Mouse (Mus musculus) forebrain, embryonic 11.5 days (tissue): Measurements from ENCODE around the gene Itga1. TPM values are rescaled to one million over a fixed set of nuclear protein-coding genes. Genes with fewer than 3 reads are reported as not detected.

Source experiments
- ATAC-seq: fragments of 200-750 bp; cut with Nextera tagmentation; replicated peaks from 2 replicates; pipeline ENCODE4 v1.8.0; 2017; ENCODE audit warnings: moderate TSS enrichment; ENCODE audit not compliant: low FRiP score
- DNase-seq: peaks from one replicate; pipeline ENCODE4 v3.0.0-alpha.2; 2017; ENCODE audit warnings: low spot score
- H3K27ac ChIP-seq: fragments of 300-500 bp; sonication (generic); 2 replicates; pipeline ENCODE4 v1.5.1; 2014; ENCODE audit warnings: low read depth, low read length
- H3K27me3 ChIP-seq: fragments of 300-500 bp; sonication (generic); 2 replicates; pipeline ENCODE4 v1.6.1; 2014; ENCODE audit warnings: mild to moderate bottlenecking, low read length, mixed read lengths; ENCODE audit not compliant: control insufficient read depth, insufficient read depth
- H3K36me3 ChIP-seq: fragments of 300-500 bp; sonication (generic); 2 replicates; pipeline ENCODE4 v1.6.1; 2014; ENCODE audit warnings: mild to moderate bottlenecking, low read length, moderate library complexity, mixed read lengths; ENCODE audit not compliant: control insufficient read depth, insufficient read depth
- H3K4me1 ChIP-seq: fragments of 300-500 bp; sonication (generic); replicated peaks from 2 replicates; pipeline ENCODE4 v1.6.1; 2014; ENCODE audit warnings: low read length, mixed read lengths; ENCODE audit not compliant: control insufficient read depth, insufficient read depth
- H3K4me2 ChIP-seq: fragments of 300-500 bp; sonication (generic); 2 replicates; pipeline ENCODE4 v1.6.1; 2014; ENCODE audit warnings: low read depth, mild to moderate bottlenecking, low read length, moderate library complexity, mixed read lengths; ENCODE audit not compliant: severe bottlenecking
- H3K4me3 ChIP-seq: fragments of 300-500 bp; sonication (generic); 2 replicates; pipeline ENCODE4 v1.5.1; 2014; ENCODE audit warnings: low read depth, low read length
- H3K9ac ChIP-seq: fragments of 300-500 bp; sonication (generic); 2 replicates; pipeline ENCODE4 v1.6.1; 2014; ENCODE audit warnings: low read length
- H3K9me3 ChIP-seq: fragments of 300-500 bp; sonication (generic); 2 replicates; pipeline ENCODE4 v1.6.1; 2016; ENCODE audit warnings: low read length, mixed read lengths; ENCODE audit not compliant: control insufficient read depth
- WGBS: fragments of 180-500 bp; shearing (Covaris S2); extraction: QIAGEN DNeasy Blood & Tissue Kit; methylation state at CpG from one replicate; pipeline ENCODE4 v1.1.7; 2014; 5-methylcytosine and 5-hydroxymethylcytosine counted together
- polyA plus RNA-seq: library from polyadenylated mRNA; unstranded; fragments of >200 nt; fragmentation: Nextera tagmentation; extraction: Ambion mirVana; gene quantifications from 2 replicates; pipeline ENCODE4 v1.2.1, GENCODE M21; 2014

Itga1 gene
- polyA plus RNA-seq, 1 experiment from 2014 or later: 5.3 TPM

GRCm38 (mm10) chr13:114924785-114925184, 177.0 kb downstream of the Itga1 start:
- Histone ChIP-seq H3K36me3 (no peaks in the 10 kb centered on the region), H3K9me3 (no peaks in the 10 kb centered on the region), H3K4me3 (no peak overlapping the region), H3K27ac (no peak overlapping the region), H3K4me2 (no peak overlapping the region), H3K4me1 (peaks cover 4% of the 10 kb centered on the region; the same call in 1 of the 2 replicates), H3K9ac (no peak overlapping the region), H3K27me3 (no peaks in the 10 kb centered on the region)
- 75% methylated on average over 1 of the region's 1 CpGs for WGBS
- DNase-seq (no peak), ATAC-seq (no peak)

GRCm38 (mm10) chr13:114923331-114923730, 178.4 kb downstream of the Itga1 start:
- H3K4me3 ChIP-seq: no peak overlapping the region
- WGBS: 15% methylated on average over 9 of the region's 9 CpGs

GRCm38 (mm10) chr13:114915767-114916166, 186.0 kb downstream of the Itga1 start:
- H3K4me2 ChIP-seq: no peak overlapping the region
- ATAC-seq (no peak), DNase-seq (no peak)
- H3K27ac ChIP-seq: no peak overlapping the region
- H3K9ac ChIP-seq: no peak overlapping the region
- no peaks in the 10 kb centered on the region for H3K27me3 ChIP-seq
- H3K9me3 ChIP-seq: no peaks in the 10 kb centered on the region
- H3K4me3 ChIP-seq: no peak overlapping the region
- 81% methylated on average over 5 of the region's 5 CpGs for WGBS
- H3K36me3 ChIP-seq: no peaks in the 10 kb centered on the region
- H3K4me1 ChIP-seq: no peaks in the 10 kb centered on the region

More at GRCm38 (mm10) chr13:114923331-114923730, 178.4 kb downstream of the Itga1 start:
- H3K9me3 ChIP-seq: no peaks in the 10 kb centered on the region
- peak; percentile 97 for ATAC-seq
- peak overlapping the region; percentile 68; the same call in 1 of the 2 replicates for H3K27ac ChIP-seq
- H3K36me3 ChIP-seq: no peaks in the 10 kb centered on the region
- H3K27me3 ChIP-seq: no peaks in the 10 kb centered on the region
- DNase-seq: peak; percentile 73
- H3K4me2 ChIP-seq: peak overlapping the region; percentile 33
- H3K4me1 ChIP-seq: peaks cover 4% of the 10 kb centered on the region; the same call in 1 of the 2 replicates
- no peak overlapping the region for H3K9ac ChIP-seq

- no peak overlapping the region for H3K4me2 ChIP-seq
- no peaks in the 10 kb centered on the region for H3K36me3 ChIP-seq
- H3K4me1 ChIP-seq: no peaks in the 10 kb centered on the region
- no peak overlapping the region for H3K4me3 ChIP-seq
- H3K9ac ChIP-seq: no peak overlapping the region
- WGBS: 90% methylated on average over 4 of the region's 4 CpGs
- H3K27ac ChIP-seq: no peak overlapping the region
- ATAC-seq: no peak
- no peaks in the 10 kb centered on the region for H3K9me3 ChIP-seq
- H3K27me3 ChIP-seq: no peaks in the 10 kb centered on the region
- DNase-seq: no peak
Observed at GRCm38 (mm10) chr13:114914963-114915362, 186.8 kb downstream of the Itga1 start.

- no peaks in the 10 kb centered on the region for H3K4me1 ChIP-seq
- H3K9ac ChIP-seq: no peak overlapping the region
- ATAC-seq: no peak
- H3K36me3 ChIP-seq: no peaks in the 10 kb centered on the region
- no peaks in the 10 kb centered on the region for H3K27me3 ChIP-seq
- H3K9me3 ChIP-seq: no peaks in the 10 kb centered on the region
- WGBS: 89% methylated on average over 4 of the region's 4 CpGs
- H3K27ac ChIP-seq: no peak overlapping the region
- no peak for DNase-seq
- H3K4me3 ChIP-seq: no peak overlapping the region
- H3K4me2 ChIP-seq: no peak overlapping the region
Observed at GRCm38 (mm10) chr13:114914559-114914958, 187.2 kb downstream of the Itga1 start.

GRCm38 (mm10) chr13:114910629-114911028, 191.1 kb downstream of the Itga1 start:
- no peaks in the 10 kb centered on the region for H3K27me3 ChIP-seq
- H3K36me3 ChIP-seq: no peaks in the 10 kb centered on the region
- ATAC-seq (no peak), DNase-seq (no peak)
- 86% methylated on average over 9 of the region's 9 CpGs for WGBS
- no peak overlapping the region for H3K4me2 ChIP-seq
- no peak overlapping the region for H3K9ac ChIP-seq
- no peaks in the 10 kb centered on the region for H3K9me3 ChIP-seq
- H3K4me1 ChIP-seq: no peaks in the 10 kb centered on the region
- no peak overlapping the region for H3K27ac ChIP-seq
- H3K4me3 ChIP-seq: no peak overlapping the region

- no peaks in the 10 kb centered on the region for H3K4me1 ChIP-seq
- H3K9ac ChIP-seq: no peak overlapping the region
- WGBS: 90% methylated on average over 5 of the region's 5 CpGs
- no peaks in the 10 kb centered on the region for H3K36me3 ChIP-seq
- DNase-seq (no peak), ATAC-seq (no peak)
- no peak overlapping the region for H3K4me2 ChIP-seq
- no peaks in the 10 kb centered on the region for H3K9me3 ChIP-seq
- H3K27me3 ChIP-seq: no peaks in the 10 kb centered on the region
- no peak overlapping the region for H3K27ac ChIP-seq
- no peak overlapping the region for H3K4me3 ChIP-seq
Observed at GRCm38 (mm10) chr13:114909514-114909913, 192.2 kb downstream of the Itga1 start.

- Histone ChIP-seq H3K36me3 (no peaks in the 10 kb centered on the region), H3K27ac (no peak overlapping the region), H3K27me3 (no peaks in the 10 kb centered on the region), H3K4me3 (no peak overlapping the region), H3K4me2 (no peak overlapping the region), H3K9ac (no peak overlapping the region), H3K9me3 (no peaks in the 10 kb centered on the region), H3K4me1 (no peaks in the 10 kb centered on the region)
- ATAC-seq: no peak
- DNase-seq: no peak
- WGBS: 86% methylated on average over 4 of the region's 4 CpGs
Observed at GRCm38 (mm10) chr13:114907876-114908275, 193.9 kb downstream of the Itga1 start.
